Mouse (Mus musculus) inflammation-experienced regulatory T-cells (primary cell): ENCODE results near the gene Adamts7. TPM values are rescaled to one million over a fixed set of nuclear protein-coding genes. Genes with fewer than 3 reads are reported as not detected.

Experiments
- polyA plus RNA-seq, 2 experiments: library from polyadenylated mRNA; unstranded; fragments of 100-300 nt; shearing (Covaris generic); gene quantifications; one replicate each; pipeline ENCODE4 v1.2.1; 2017

Gene Adamts7
- under 1 TPM; 0.05 to 0.18 TPM for polyA plus RNA-seq

DNA sequence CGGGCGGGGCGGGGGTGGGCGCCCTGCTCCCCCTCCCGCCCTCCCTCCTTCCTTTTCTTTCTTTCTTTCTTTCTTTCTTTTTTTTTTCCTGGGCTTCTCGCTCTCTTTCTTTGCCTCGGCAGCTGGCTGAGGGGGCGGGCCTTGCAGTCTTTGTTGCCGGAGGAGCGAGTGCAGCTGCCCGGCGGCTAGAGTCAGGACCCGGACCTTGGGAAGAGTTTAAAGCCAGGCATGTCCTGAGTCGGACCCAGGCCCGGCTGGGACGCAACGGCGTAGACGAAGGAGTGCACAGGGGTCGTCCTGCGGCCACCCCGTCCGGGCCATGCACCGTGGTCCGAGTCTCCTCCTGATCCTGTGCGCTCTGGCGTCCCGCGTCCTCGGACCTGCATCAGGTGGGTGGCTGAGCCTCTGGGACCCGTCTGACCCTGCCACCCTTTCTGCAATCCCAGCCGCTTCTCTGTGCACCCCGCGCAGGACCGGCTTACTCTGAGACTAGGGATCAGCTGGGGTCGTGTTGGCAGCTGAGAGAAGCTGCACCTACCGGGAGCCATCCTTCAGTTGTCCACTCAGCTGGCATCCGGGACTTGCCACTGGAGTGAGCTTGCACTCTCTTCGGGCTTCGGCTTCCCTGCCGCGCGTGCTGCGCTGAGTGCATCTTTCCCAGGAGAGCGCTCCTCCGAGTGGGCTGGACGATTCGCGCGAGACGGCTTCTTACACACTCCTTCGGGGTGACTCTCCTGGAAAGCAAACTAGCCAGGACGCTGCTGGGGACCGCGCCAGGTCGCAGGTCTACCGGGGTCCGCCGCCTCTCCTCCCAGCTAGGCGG lies at the start of gene Adamts7:
Gene Adamts7 (plus strand): TSS at position 144 of the 823 bp plus-strand sequence.

DNA sequence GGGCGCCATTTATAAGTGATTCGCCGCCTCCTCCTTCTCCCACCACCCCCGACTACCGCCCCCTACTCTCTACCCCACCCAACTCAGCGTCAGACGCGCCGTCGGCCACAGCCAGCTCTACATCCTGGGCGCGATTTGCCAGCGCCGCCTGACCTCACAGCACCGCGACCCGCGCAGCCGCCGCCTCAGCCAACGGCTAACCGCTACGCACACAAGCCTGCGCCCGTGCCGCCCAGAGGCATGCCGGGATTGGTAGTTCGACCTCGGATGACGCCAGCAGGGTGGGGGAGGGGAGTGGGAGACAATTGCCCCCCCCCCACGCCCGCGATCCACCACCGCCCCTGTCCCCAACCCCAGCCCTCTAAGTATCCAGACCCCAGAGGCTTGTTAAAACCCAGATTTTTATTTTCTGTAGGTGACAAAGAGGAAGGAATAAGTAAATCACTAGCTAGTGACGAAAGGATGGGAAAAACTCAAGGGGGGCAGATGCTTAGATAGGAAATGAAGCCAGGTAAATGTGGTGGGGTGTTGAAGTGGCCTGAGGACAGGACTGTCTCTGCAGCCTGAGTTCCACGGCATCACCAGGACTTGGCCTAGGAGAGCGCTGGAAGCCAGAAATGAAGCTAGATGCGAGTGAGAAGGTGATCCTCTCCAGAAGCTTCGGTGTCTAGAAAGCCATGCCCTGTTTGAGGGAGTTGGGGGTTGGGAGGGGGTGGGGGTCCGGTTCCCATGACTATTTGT lies 48.1 kb upstream of the Adamts7 start, which contains the start of gene Morf4l1:
Gene Morf4l1 (minus strand): TSS at position 208 of the 741 bp plus-strand sequence.

Other genes with a start within 250 kb of the Adamts7 start
- gene Ctsh, start 108.9 kb upstream of the Adamts7 start, polyA plus RNA-seq, result 10 to 100 TPM in 1 of 2 experiments, 1 to 10 TPM in 1; 9.0 to 16.6 TPM
- gene Morf4l1, start 48.3 kb upstream of the Adamts7 start, polyA plus RNA-seq, result 100 to 1,000 TPM; 309 to 329 TPM
- 10 to 100 TPM; 47.3 to 64.8 TPM for gene Tbc1d2b, start 107.7 kb downstream of the Adamts7 start, polyA plus RNA-seq